Mouse (Mus musculus) E14TG2a.4 (cell line): ENCODE measurements around the gene Dnaja2.
A peak's percentile ranks its signal among the peaks of the same experiment; 100 is the strongest.

Experiments used
- CTCF ChIP-seq: conservative IDR thresholded peaks from 2 replicates; pipeline ENCODE4 v1.5.1; 2014; ENCODE audit warnings: low read length
- NANOG ChIP-seq: IDR thresholded peaks from 2 replicates; pipeline ENCODE4 v1.6.1; 2014; ENCODE audit warnings: borderline replicate concordance, low read length, mixed read lengths
- POU5F1 ChIP-seq: IDR thresholded peaks from 2 replicates; pipeline ENCODE4 v1.6.1; 2014; ENCODE audit warnings: low read length, borderline replicate concordance

DNA sequence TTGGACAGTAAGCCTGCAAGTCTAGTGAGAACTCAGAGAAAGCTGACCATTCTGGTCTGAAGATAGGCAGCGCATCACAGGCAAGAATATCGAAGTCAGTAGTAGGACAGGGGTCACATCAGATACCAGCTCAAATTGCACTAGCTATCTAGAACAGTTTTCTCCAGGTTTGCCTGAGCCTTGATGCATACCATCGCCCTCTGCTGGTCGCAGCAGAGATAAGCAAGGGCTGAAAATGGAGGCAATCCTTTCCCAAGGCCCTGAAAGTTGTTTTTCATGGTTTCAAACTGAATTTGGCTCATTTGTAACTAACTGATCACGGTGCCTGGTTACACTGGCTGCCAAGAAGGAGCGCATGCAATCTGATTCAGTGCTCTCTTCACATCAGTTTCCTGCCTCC lies 29.0 kb downstream of the Dnaja2 start:
- peak; percentile 91 for TF ChIP-seq CTCF
- no peak for TF ChIP-seq NANOG
- no peak for TF ChIP-seq POU5F1
